Comparison of ENCODE assay signal across 21 mouse cellular contexts in the genomic region with DNA sequence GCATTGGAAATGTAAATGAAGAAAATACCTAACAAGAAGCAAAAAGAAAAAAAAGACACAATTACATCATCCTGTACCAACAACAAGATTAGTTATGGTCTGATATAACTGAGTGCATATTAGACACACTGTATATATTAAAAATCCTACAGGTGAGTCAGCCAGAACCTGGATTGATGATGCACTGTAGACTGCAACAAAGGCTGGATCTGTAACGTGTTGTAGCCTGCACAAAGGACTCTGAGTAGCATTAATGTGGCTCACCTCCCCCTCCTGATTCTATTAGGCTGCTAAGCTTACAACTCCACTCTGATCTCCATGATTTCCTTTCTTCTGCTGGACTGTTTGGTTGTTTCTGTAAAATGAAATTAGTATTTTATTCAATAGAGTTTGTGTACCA.
DNase-seq lines count a peak whose midpoint lies in the region; ATAC-seq and TF ChIP-seq lines count a peak whose summit lies in the region.
"Had no signal": no experiment of that assay in that cellular context is flagged by ENCODE, and none has a peak within 500 bp of the region (broad histone marks: within the 10 kb centered on the region; RNA-seq: fewer than 3 reads in every experiment).

No protein-coding gene starts in this region.

- H3K27ac ChIP-seq in embryonic facial prominence, embryonic 13.5 days = no peak overlapping the region
- no peak overlapping the region for H3K27ac ChIP-seq in embryonic facial prominence, embryonic 10.5 days (replicated peaks)
- no peak overlapping the region for H3K27ac ChIP-seq in stomach, embryonic 16.5 days (ENCODE audit: low read length)
- H3K27ac ChIP-seq in stomach, postnatal 0 days (replicated peaks) = no peak overlapping the region
- no peak overlapping the region for H3K27ac ChIP-seq in embryonic facial prominence, embryonic 14.5 days (replicated peaks; ENCODE audit: low read depth, low read length)

- 34% methylated on average over 1 of the region's 1 CpGs for WGBS in embryonic facial prominence, embryonic 13.5 days
- 58% methylated on average over 1 of the region's 1 CpGs for WGBS in embryonic facial prominence, embryonic 10.5 days
- WGBS in stomach, embryonic 16.5 days = 40% methylated on average over 1 of the region's 1 CpGs
- 27% methylated on average over 1 of the region's 1 CpGs for WGBS in stomach, postnatal 0 days
- 43% methylated on average over 1 of the region's 1 CpGs for WGBS in embryonic facial prominence, embryonic 14.5 days

- H3K27me3 ChIP-seq in embryonic facial prominence, embryonic 13.5 days = no peaks in the 10 kb centered on the region
- no peaks in the 10 kb centered on the region for H3K27me3 ChIP-seq in embryonic facial prominence, embryonic 10.5 days (replicated peaks; ENCODE audit: low read depth, poor library complexity, severe bottlenecking)
- no peaks in the 10 kb centered on the region for H3K27me3 ChIP-seq in stomach, embryonic 16.5 days (ENCODE audit: control insufficient read depth, insufficient read depth, low read length)
- no peaks in the 10 kb centered on the region for H3K27me3 ChIP-seq in stomach, postnatal 0 days (ENCODE audit: control insufficient read depth, insufficient read depth, low read length)
- H3K27me3 ChIP-seq in embryonic facial prominence, embryonic 14.5 days (replicated peaks; ENCODE audit: control insufficient read depth, insufficient read depth, low read length) = no peaks in the 10 kb centered on the region
- H3K27me3 ChIP-seq: CH12.LX, Patski had no signal

- no peaks in the 10 kb centered on the region for H3K4me1 ChIP-seq in embryonic facial prominence, embryonic 13.5 days
- H3K4me1 ChIP-seq in embryonic facial prominence, embryonic 10.5 days = no peaks in the 10 kb centered on the region
- H3K4me1 ChIP-seq in stomach, embryonic 16.5 days (ENCODE audit: control insufficient read depth, insufficient read depth, low read length) = no peaks in the 10 kb centered on the region
- H3K4me1 ChIP-seq in stomach, postnatal 0 days (replicated peaks; ENCODE audit: control insufficient read depth, insufficient read depth) = no peaks in the 10 kb centered on the region
- no peaks in the 10 kb centered on the region for H3K4me1 ChIP-seq in embryonic facial prominence, embryonic 14.5 days (ENCODE audit: control insufficient read depth, insufficient read depth, low read length)

- no peak overlapping the region for H3K9ac ChIP-seq in embryonic facial prominence, embryonic 13.5 days
- no peak overlapping the region for H3K9ac ChIP-seq in stomach, embryonic 16.5 days (ENCODE audit: low read length)
- no peak overlapping the region for H3K9ac ChIP-seq in stomach, postnatal 0 days (ENCODE audit: low read length)
- no peak overlapping the region for H3K9ac ChIP-seq in embryonic facial prominence, embryonic 14.5 days (ENCODE audit: low read depth, low read length)

- H3K4me2 ChIP-seq in embryonic facial prominence, embryonic 13.5 days = no peak overlapping the region
- no peak overlapping the region for H3K4me2 ChIP-seq in stomach, embryonic 16.5 days (ENCODE audit: low read depth, low read length)
- H3K4me2 ChIP-seq in stomach, postnatal 0 days (replicated peaks; ENCODE audit: low read depth) = no peak overlapping the region
- no peak overlapping the region for H3K4me2 ChIP-seq in embryonic facial prominence, embryonic 14.5 days (ENCODE audit: low read depth, low read length)

- no peak for DNase-seq in embryonic facial prominence, embryonic 10.5 days (ENCODE audit: low spot score)
- no peak for DNase-seq in stomach, postnatal 0 days (ENCODE audit: low spot score)
- DNase-seq in embryonic facial prominence, embryonic 14.5 days (ENCODE audit: low spot score) = peak; percentile 29
- DNase-seq in lung, postnatal 14 days = no peak
- DNase-seq: adrenal gland, adult 2 months; adrenal gland, adult 8-10 months; adrenal gland, postnatal 10 days; adrenal gland, postnatal 14 days; adrenal gland, postnatal 25 days; adrenal gland, postnatal 36 days; B cell, adult 2 months; cerebellum, adult 11 months; cerebellum, adult 11-12 months; cerebellum, adult 18-20 months had no signal

- H3K4me3 ChIP-seq in embryonic facial prominence, embryonic 13.5 days = no peak overlapping the region
- H3K4me3 ChIP-seq in embryonic facial prominence, embryonic 10.5 days = no peak overlapping the region
- no peak overlapping the region for H3K4me3 ChIP-seq in stomach, embryonic 16.5 days (replicated peaks; ENCODE audit: low read length)
- H3K4me3 ChIP-seq in stomach, postnatal 0 days (ENCODE audit: low read depth, low read length) = no peak overlapping the region
- no peak overlapping the region for H3K4me3 ChIP-seq in embryonic facial prominence, embryonic 14.5 days (ENCODE audit: low read depth, low read length)

- no peaks in the 10 kb centered on the region for H3K36me3 ChIP-seq in embryonic facial prominence, embryonic 13.5 days
- no peaks in the 10 kb centered on the region for H3K36me3 ChIP-seq in embryonic facial prominence, embryonic 10.5 days (replicated peaks)
- no peaks in the 10 kb centered on the region for H3K36me3 ChIP-seq in stomach, embryonic 16.5 days (ENCODE audit: control insufficient read depth, insufficient read depth, low read length)
- no peaks in the 10 kb centered on the region for H3K36me3 ChIP-seq in stomach, postnatal 0 days (ENCODE audit: control insufficient read depth, insufficient read depth, low read length)
- H3K36me3 ChIP-seq in embryonic facial prominence, embryonic 14.5 days (ENCODE audit: control insufficient read depth, insufficient read depth, low read length) = no peaks in the 10 kb centered on the region
- H3K36me3 ChIP-seq: G1E had no signal

- 0 out of 2 replicates have a peak, but pooled peaks have one; percentile 64 for ATAC-seq in embryonic facial prominence, embryonic 13.5 days (ENCODE audit: insufficient number of reproducible peaks, insufficient read depth, low FRiP score, low TSS enrichment, low read depth)
- peak; percentile 66; the same call in 1 of the 2 replicates for ATAC-seq in stomach, embryonic 16.5 days (ENCODE audit: insufficient read depth, low FRiP score)
- ATAC-seq in stomach, postnatal 0 days (ENCODE audit: low FRiP score, low TSS enrichment) = no peak
- peak; percentile 62; the same call in 1 of the 2 replicates for ATAC-seq in embryonic facial prominence, embryonic 14.5 days (ENCODE audit: low read depth)
- ATAC-seq: activated CD4-positive, CD25-positive, alpha-beta regulatory T cell, adult 4 months; CD4-positive, CD25-positive, alpha-beta regulatory T cell, adult 4 months; Patski had no signal

- TF ChIP-seq CTCF in stomach, postnatal 0 days (IDR thresholded peaks at IDR 0.05; ENCODE audit: low read depth) = no peak

- no peaks in the 10 kb centered on the region for H3K9me3 ChIP-seq in embryonic facial prominence, embryonic 13.5 days
- H3K9me3 ChIP-seq in embryonic facial prominence, embryonic 10.5 days = no peaks in the 10 kb centered on the region
- H3K9me3 ChIP-seq in stomach, embryonic 16.5 days (replicated peaks; ENCODE audit: control insufficient read depth, low read length) = no peaks in the 10 kb centered on the region
- H3K9me3 ChIP-seq in stomach, postnatal 0 days (ENCODE audit: control insufficient read depth, low read length) = no peaks in the 10 kb centered on the region
- no peaks in the 10 kb centered on the region for H3K9me3 ChIP-seq in embryonic facial prominence, embryonic 14.5 days (ENCODE audit: control insufficient read depth, low read length)
- H3K9me3 ChIP-seq: G1E had no signal

- TF ChIP-seq EP300 in stomach, postnatal 0 days (optimal IDR thresholded peaks at IDR 0.05) = no peak
